9 mouse cellular contexts compared by ENCODE assay signal in the genomic region with DNA sequence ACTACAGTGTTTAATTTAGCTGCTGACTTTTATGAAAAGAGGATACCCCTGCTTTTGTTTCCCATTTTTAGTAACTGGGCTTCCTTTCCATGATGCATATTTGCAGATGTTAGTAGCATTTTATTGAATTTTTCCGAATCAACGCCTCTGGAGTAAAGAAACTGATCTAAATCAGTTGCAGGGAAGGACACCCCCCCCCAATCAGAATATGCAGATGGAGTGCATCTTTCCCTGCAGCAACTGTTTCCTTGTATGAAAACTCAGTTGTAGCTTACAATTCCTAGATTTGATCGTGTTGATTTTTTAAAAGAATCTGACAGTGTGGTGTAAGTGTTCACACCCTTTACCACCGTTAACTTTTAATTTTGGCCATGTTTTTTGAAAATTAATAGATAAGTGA. TPM values are rescaled to one million over a fixed set of nuclear protein-coding genes. Genes with fewer than 3 reads are reported as not detected.
A peak's percentile ranks its signal among the peaks of the same experiment; 100 is the strongest.
DNase-seq lines count a peak whose midpoint lies in the region; ATAC-seq and TF ChIP-seq lines count a peak whose summit lies in the region.
"Had no signal": no experiment of that assay in that cellular context is flagged by ENCODE, and none has a peak within 500 bp of the region (broad histone marks: within the 10 kb centered on the region; RNA-seq: fewer than 3 reads in every experiment).

No protein-coding gene starts in this region.

- no peak for DNase-seq in intestine, embryonic 14.5 days (ENCODE audit: low spot score)
- no peak for DNase-seq in embryonic facial prominence, embryonic 10.5 days (ENCODE audit: low spot score)
- DNase-seq in hindbrain, postnatal 0 days (ENCODE audit: low spot score), result no peak
- DNase-seq in frontal cortex, postnatal 10 days (ENCODE audit: low spot score in 2 of 2), result no peak
- no peak for DNase-seq in urinary bladder, adult 18-20 months (ENCODE audit: low spot score in 2 of 2)

- no peak overlapping the region for H3K9ac ChIP-seq in intestine, embryonic 14.5 days (ENCODE audit: low read length)
- no peak overlapping the region for H3K9ac ChIP-seq in intestine, embryonic 16.5 days (ENCODE audit: low read depth, low read length)
- H3K9ac ChIP-seq in hindbrain, postnatal 0 days (replicated peaks; ENCODE audit: low read length), result peak overlapping the region; percentile 18; the same call in 1 of the 2 replicates
- H3K9ac ChIP-seq in midbrain, embryonic 16.5 days (ENCODE audit: low read depth, low read length), result peak overlapping the region; percentile 89

- no peaks in the 10 kb centered on the region for H3K27me3 ChIP-seq in intestine, embryonic 14.5 days (replicated peaks; ENCODE audit: control insufficient read depth, insufficient read depth, low read length)
- H3K27me3 ChIP-seq in intestine, embryonic 16.5 days (replicated peaks; ENCODE audit: control insufficient read depth, insufficient read depth, low read length), result no peaks in the 10 kb centered on the region
- no peaks in the 10 kb centered on the region for H3K27me3 ChIP-seq in embryonic facial prominence, embryonic 10.5 days (replicated peaks; ENCODE audit: low read depth, poor library complexity, severe bottlenecking)
- H3K27me3 ChIP-seq in hindbrain, postnatal 0 days (ENCODE audit: insufficient read depth, low read length), result no peaks in the 10 kb centered on the region
- H3K27me3 ChIP-seq in midbrain, embryonic 16.5 days (ENCODE audit: control insufficient read depth, insufficient read depth, low read depth, low read length), result no peaks in the 10 kb centered on the region

- 43% methylated on average over 4 of the region's 4 CpGs for WGBS in intestine, embryonic 14.5 days
- 50% methylated on average over 4 of the region's 4 CpGs for WGBS in intestine, embryonic 16.5 days
- 46% methylated on average over 4 of the region's 4 CpGs for WGBS in embryonic facial prominence, embryonic 10.5 days
- WGBS in hindbrain, postnatal 0 days, result 29% methylated on average over 4 of the region's 4 CpGs
- WGBS in midbrain, embryonic 16.5 days, result 36% methylated on average over 4 of the region's 4 CpGs

- no peaks in the 10 kb centered on the region for H3K36me3 ChIP-seq in intestine, embryonic 14.5 days (ENCODE audit: control insufficient read depth, insufficient read depth, low read length)
- H3K36me3 ChIP-seq in intestine, embryonic 16.5 days (ENCODE audit: control insufficient read depth, insufficient read depth, low read length), result no peaks in the 10 kb centered on the region
- H3K36me3 ChIP-seq in embryonic facial prominence, embryonic 10.5 days (replicated peaks), result no peaks in the 10 kb centered on the region
- no peaks in the 10 kb centered on the region for H3K36me3 ChIP-seq in hindbrain, postnatal 0 days (ENCODE audit: insufficient read depth, low read length)
- no peaks in the 10 kb centered on the region for H3K36me3 ChIP-seq in midbrain, embryonic 16.5 days (ENCODE audit: control insufficient read depth, insufficient read depth, low read length)

- no peak overlapping the region for H3K27ac ChIP-seq in intestine, embryonic 14.5 days (ENCODE audit: low read depth)
- no peak overlapping the region for H3K27ac ChIP-seq in intestine, embryonic 16.5 days (ENCODE audit: low read length)
- H3K27ac ChIP-seq in embryonic facial prominence, embryonic 10.5 days (replicated peaks), result no peak overlapping the region
- H3K27ac ChIP-seq in hindbrain, postnatal 0 days, result no peak overlapping the region
- H3K27ac ChIP-seq in midbrain, embryonic 16.5 days (ENCODE audit: low read length), result no peak overlapping the region

- no peak for ATAC-seq in intestine, embryonic 14.5 days (replicated peaks; ENCODE audit: low FRiP score, low TSS enrichment, low read depth)
- ATAC-seq in intestine, embryonic 16.5 days, result no peak
- no peak for ATAC-seq in hindbrain, postnatal 0 days
- ATAC-seq in midbrain, embryonic 16.5 days, result no peak
- no peak for ATAC-seq in cerebellum, adult (ENCODE audit: insufficient number of reproducible peaks, low FRiP score, low TSS enrichment)

- peaks cover 3% of the 10 kb centered on the region; the same call in 1 of the 2 replicates for H3K4me1 ChIP-seq in intestine, embryonic 14.5 days (replicated peaks; ENCODE audit: control insufficient read depth, insufficient read depth, low read length)
- H3K4me1 ChIP-seq in intestine, embryonic 16.5 days (ENCODE audit: control insufficient read depth, insufficient read depth, low read length), result peaks cover 3% of the 10 kb centered on the region; the same call in 1 of the 2 replicates
- peaks cover 13% of the 10 kb centered on the region for H3K4me1 ChIP-seq in embryonic facial prominence, embryonic 10.5 days
- H3K4me1 ChIP-seq in hindbrain, postnatal 0 days (ENCODE audit: insufficient read depth, low read length), result no peaks in the 10 kb centered on the region
- H3K4me1 ChIP-seq in midbrain, embryonic 16.5 days (ENCODE audit: control insufficient read depth, insufficient read depth, low read length), result peaks cover 16% of the 10 kb centered on the region

- no peak for TF ChIP-seq CTCF in hindbrain, postnatal 0 days (IDR thresholded peaks at IDR 0.05; ENCODE audit: low read depth)

- H3K4me2 ChIP-seq in intestine, embryonic 14.5 days (ENCODE audit: low read length), result peak overlapping the region; percentile 89
- H3K4me2 ChIP-seq in intestine, embryonic 16.5 days (ENCODE audit: low read depth, low read length), result no peak overlapping the region
- peak overlapping the region; percentile 72 for H3K4me2 ChIP-seq in hindbrain, postnatal 0 days (ENCODE audit: low read depth, low read length)
- H3K4me2 ChIP-seq in midbrain, embryonic 16.5 days (ENCODE audit: low read length), result peak overlapping the region; percentile 55

- peak overlapping the region; percentile 86 for H3K4me3 ChIP-seq in intestine, embryonic 14.5 days (ENCODE audit: low read depth, low read length)
- H3K4me3 ChIP-seq in intestine, embryonic 16.5 days (ENCODE audit: low read length), result no peak overlapping the region
- H3K4me3 ChIP-seq in embryonic facial prominence, embryonic 10.5 days, result peak overlapping the region; percentile 88
- H3K4me3 ChIP-seq in hindbrain, postnatal 0 days (ENCODE audit: low read length), result peak overlapping the region; percentile 77
- H3K4me3 ChIP-seq in midbrain, embryonic 16.5 days (ENCODE audit: low read depth, low read length), result peak overlapping the region; percentile 81

- no peaks in the 10 kb centered on the region for H3K9me3 ChIP-seq in intestine, embryonic 14.5 days (ENCODE audit: control insufficient read depth, low read length)
- H3K9me3 ChIP-seq in intestine, embryonic 16.5 days (ENCODE audit: control insufficient read depth, low read length), result no peaks in the 10 kb centered on the region
- no peaks in the 10 kb centered on the region for H3K9me3 ChIP-seq in embryonic facial prominence, embryonic 10.5 days
- no peaks in the 10 kb centered on the region for H3K9me3 ChIP-seq in hindbrain, postnatal 0 days (ENCODE audit: low read length)
- H3K9me3 ChIP-seq in midbrain, embryonic 16.5 days (replicated peaks; ENCODE audit: control insufficient read depth, low read length, poor library complexity, severe bottlenecking), result no peaks in the 10 kb centered on the region

RNA-seq across cellular contexts. Expression of a gene that starts 2.0 kb away (rescaled TPM):
- 20.3 and 22.2 TPM in 2 replicates for polyA plus RNA-seq in intestine, embryonic 14.5 days (2014; fragmentation: Nextera tagmentation; extraction: Ambion mirVana)
- 12.8 and 13.9 TPM in 2 replicates for polyA plus RNA-seq in intestine, embryonic 16.5 days (2015; fragmentation: Nextera tagmentation; extraction: Ambion mirVana)
- 11.2 and 13.3 TPM in 2 replicates for polyA plus RNA-seq in embryonic facial prominence, embryonic 10.5 days (2016; fragmentation: Nextera tagmentation; extraction: Ambion mirVana)
- 66.4 and 68.8 TPM in 2 replicates for total RNA-seq in hindbrain, postnatal 0 days (2014; rRNA removed)
- 55.4 and 56.6 TPM in 2 replicates for polyA plus RNA-seq in hindbrain, postnatal 0 days (2015; fragmentation: Nextera tagmentation; extraction: Ambion mirVana)
- 48.4 and 60.7 TPM in 2 replicates for polyA plus RNA-seq in midbrain, embryonic 16.5 days (2015; fragmentation: Nextera tagmentation; extraction: Ambion mirVana)

RNA-seq across cellular contexts. Expression of a gene that starts 34.1 kb away (rescaled TPM):
- not detected in 2 replicates for polyA plus RNA-seq in intestine, embryonic 14.5 days (2014; fragmentation: Nextera tagmentation; extraction: Ambion mirVana)
- polyA plus RNA-seq in intestine, embryonic 16.5 days (2015; fragmentation: Nextera tagmentation; extraction: Ambion mirVana), result not detected in 2 replicates
- polyA plus RNA-seq in embryonic facial prominence, embryonic 10.5 days (2016; fragmentation: Nextera tagmentation; extraction: Ambion mirVana), result not detected in 2 replicates
- not detected in 2 replicates for total RNA-seq in hindbrain, postnatal 0 days (2014; rRNA removed)
- not detected in 2 replicates for polyA plus RNA-seq in hindbrain, postnatal 0 days (2015; fragmentation: Nextera tagmentation; extraction: Ambion mirVana)
- not detected in 2 replicates for polyA plus RNA-seq in midbrain, embryonic 16.5 days (2015; fragmentation: Nextera tagmentation; extraction: Ambion mirVana)
- total RNA-seq: ES-E14 had no signal

Comparison
In these comparisons a context has a peak if more than half of its experiments do, and no peak if none do; other contexts are left out.
1. H3K9ac ChIP-seq: peak in hindbrain, postnatal 0 days (single experiment) and midbrain, embryonic 16.5 days (single experiment); none in intestine, embryonic 14.5 days (single experiment) and intestine, embryonic 16.5 days (single experiment).